Comparison of ENCODE assay signal across 8 mouse cellular contexts in the genomic region with DNA sequence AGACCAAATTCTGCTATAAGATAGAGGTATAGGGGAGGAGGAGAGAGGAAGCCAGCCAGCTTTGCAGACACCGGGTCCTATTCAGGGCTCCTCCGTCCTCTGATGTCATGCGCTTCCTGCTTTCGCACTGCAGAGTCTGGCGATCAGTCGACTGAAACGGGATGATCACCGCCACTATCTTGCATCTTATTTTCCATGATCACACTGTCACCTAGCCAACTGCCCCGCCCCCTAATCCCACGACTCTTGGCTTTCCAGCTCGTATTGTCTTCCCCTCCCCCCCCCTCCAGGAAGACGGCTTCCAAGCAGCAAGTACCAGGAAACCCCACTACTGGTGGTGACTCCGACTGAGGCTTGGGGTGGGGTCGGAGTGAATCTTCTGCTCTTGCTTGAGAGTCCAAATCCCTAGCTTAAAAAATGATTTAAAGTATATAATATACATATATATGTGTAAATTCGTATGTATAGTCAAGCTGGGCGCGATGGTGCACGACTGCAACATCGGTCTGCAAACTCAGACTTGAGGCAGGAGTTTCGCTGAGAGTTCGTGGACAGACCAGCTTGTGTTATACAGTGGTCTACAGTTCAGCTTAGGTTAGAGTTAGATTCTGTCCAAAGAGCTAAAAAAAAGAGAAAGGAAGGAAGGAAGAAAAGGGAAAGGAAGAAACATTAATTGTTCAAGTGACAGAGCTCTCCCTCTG.
DNase-seq lines count a peak whose midpoint lies in the region; ATAC-seq and TF ChIP-seq lines count a peak whose summit lies in the region.

No protein-coding gene starts in this region.

- H3K4me2 ChIP-seq in forebrain, embryonic 12.5 days = peak overlapping the region; percentile 88
- H3K4me2 ChIP-seq in heart, postnatal 0 days (ENCODE audit: low read depth, low read length) = peak overlapping the region; percentile 91
- peak overlapping the region; percentile 71 for H3K4me2 ChIP-seq in lung, embryonic 14.5 days
- peak overlapping the region; percentile 96 for H3K4me2 ChIP-seq in neural tube, embryonic 15.5 days

- TF ChIP-seq EP300 in heart, postnatal 0 days (IDR thresholded peaks at IDR 0.05; ENCODE audit: low read depth) = no peak

- no peaks in the 10 kb centered on the region for H3K36me3 ChIP-seq in E14TG2a.4 (ENCODE audit: insufficient read depth, low read length)
- no peaks in the 10 kb centered on the region for H3K36me3 ChIP-seq in forebrain, embryonic 12.5 days (replicated peaks)
- H3K36me3 ChIP-seq in heart, postnatal 0 days (replicated peaks; ENCODE audit: control insufficient read depth, insufficient read depth, low read length) = no peaks in the 10 kb centered on the region
- H3K36me3 ChIP-seq in lung, embryonic 14.5 days (ENCODE audit: insufficient read depth) = no peaks in the 10 kb centered on the region
- no peaks in the 10 kb centered on the region for H3K36me3 ChIP-seq in neural tube, embryonic 15.5 days

- ATAC-seq in forebrain, embryonic 12.5 days (ENCODE audit: low FRiP score) = peak; percentile 49
- ATAC-seq in heart, postnatal 0 days (ENCODE audit: insufficient read depth, low read depth) = peak; percentile 22
- peak; percentile 41 for ATAC-seq in lung, embryonic 14.5 days (ENCODE audit: insufficient read depth)
- ATAC-seq in neural tube, embryonic 15.5 days (ENCODE audit: low FRiP score) = peak; percentile 43

- TF ChIP-seq CTCF in E14TG2a.4 (conservative IDR thresholded peaks at IDR 0.05; ENCODE audit: low read length) = no peak
- TF ChIP-seq CTCF in heart, postnatal 0 days (IDR thresholded peaks at IDR 0.05; ENCODE audit: low read depth) = no peak
- no peak for TF ChIP-seq CTCF in lung, embryonic 14.5 days (IDR thresholded peaks at IDR 0.05; ENCODE audit: low read depth)

- WGBS in forebrain, embryonic 12.5 days = under 1% methylated on average over 21 of the region's 21 CpGs
- under 1% methylated on average over 21 of the region's 21 CpGs for WGBS in heart, postnatal 0 days
- 1% methylated on average over 21 of the region's 21 CpGs for WGBS in lung, embryonic 14.5 days
- WGBS in neural tube, embryonic 15.5 days = under 1% methylated on average over 21 of the region's 21 CpGs

- H3K9ac ChIP-seq in forebrain, embryonic 12.5 days = peak overlapping the region; percentile 58
- peak overlapping the region; percentile 63 for H3K9ac ChIP-seq in heart, postnatal 0 days (replicated peaks; ENCODE audit: low read depth, low read length)
- H3K9ac ChIP-seq in lung, embryonic 14.5 days = peak overlapping the region; percentile 55
- peak overlapping the region; percentile 51 for H3K9ac ChIP-seq in neural tube, embryonic 15.5 days (replicated peaks)

- H3K27ac ChIP-seq in forebrain, embryonic 12.5 days = peak overlapping the region; percentile 65; the same call in 1 of the 2 replicates
- H3K27ac ChIP-seq in heart, postnatal 0 days (ENCODE audit: low read depth) = peak overlapping the region; percentile 92
- H3K27ac ChIP-seq in lung, embryonic 14.5 days (ENCODE audit: low read depth) = peak overlapping the region; percentile 93
- peak overlapping the region; percentile 87 for H3K27ac ChIP-seq in neural tube, embryonic 15.5 days (replicated peaks)

- H3K4me3 ChIP-seq in E14TG2a.4 (replicated peaks; ENCODE audit: low read length) = peak overlapping the region; percentile 74
- peak overlapping the region; percentile 45 for H3K4me3 ChIP-seq in forebrain, embryonic 12.5 days (replicated peaks)
- H3K4me3 ChIP-seq in heart, postnatal 0 days (ENCODE audit: low read depth, low read length) = peak overlapping the region; percentile 52
- peak overlapping the region; percentile 41 for H3K4me3 ChIP-seq in lung, embryonic 14.5 days (ENCODE audit: low read depth, low read length)
- H3K4me3 ChIP-seq in neural tube, embryonic 15.5 days (replicated peaks) = peak overlapping the region; percentile 55

- peak; percentile 24 for DNase-seq in brain, embryonic 18.5 days (ENCODE audit: low read depth, low spot score)
- DNase-seq in heart, postnatal 0 days (ENCODE audit: low spot score) = peak; percentile 75
- DNase-seq in kidney, postnatal 25 days = peak; percentile 88 to 91
- peak; percentile 81 for DNase-seq in lung, embryonic 14.5 days
- peak; percentile 81 for DNase-seq in thymus, postnatal 0 days (ENCODE audit: low spot score)

- no peaks in the 10 kb centered on the region for H3K9me3 ChIP-seq in E14TG2a.4 (ENCODE audit: low read length)
- no peaks in the 10 kb centered on the region for H3K9me3 ChIP-seq in forebrain, embryonic 12.5 days
- H3K9me3 ChIP-seq in heart, postnatal 0 days (replicated peaks; ENCODE audit: control insufficient read depth, low read length) = no peaks in the 10 kb centered on the region
- no peaks in the 10 kb centered on the region for H3K9me3 ChIP-seq in lung, embryonic 14.5 days (ENCODE audit: low read depth, low read length)
- no peaks in the 10 kb centered on the region for H3K9me3 ChIP-seq in neural tube, embryonic 15.5 days (replicated peaks)

- H3K27me3 ChIP-seq in E14TG2a.4 (ENCODE audit: insufficient read depth, low read length) = peaks cover 17% of the 10 kb centered on the region
- peaks cover 27% of the 10 kb centered on the region for H3K27me3 ChIP-seq in forebrain, embryonic 12.5 days
- no peaks in the 10 kb centered on the region; the same call in none of the 2 replicates for H3K27me3 ChIP-seq in heart, postnatal 0 days (ENCODE audit: control insufficient read depth, insufficient read depth, low read length)
- 0 out of 2 replicates have a peak, but pooled peaks cover 6% of the 10 kb centered on the region for H3K27me3 ChIP-seq in lung, embryonic 14.5 days (ENCODE audit: insufficient read depth, low read length)
- no peaks in the 10 kb centered on the region; the same call in 1 of the 2 replicates for H3K27me3 ChIP-seq in neural tube, embryonic 15.5 days (replicated peaks)

- H3K4me1 ChIP-seq in E14TG2a.4 (replicated peaks; ENCODE audit: low read depth, low read length) = peaks cover 36% of the 10 kb centered on the region
- H3K4me1 ChIP-seq in forebrain, embryonic 12.5 days = no peaks in the 10 kb centered on the region
- 0 out of 2 replicates have a peak, but pooled peaks cover 6% of the 10 kb centered on the region for H3K4me1 ChIP-seq in heart, postnatal 0 days (ENCODE audit: control insufficient read depth, insufficient read depth)
- peaks cover 9% of the 10 kb centered on the region for H3K4me1 ChIP-seq in lung, embryonic 14.5 days (ENCODE audit: insufficient read depth)
- H3K4me1 ChIP-seq in neural tube, embryonic 15.5 days = 0 out of 2 replicates have a peak, but pooled peaks cover 11% of the 10 kb centered on the region

Comparison
In these comparisons a context has a peak if more than half of its experiments do, and no peak if none do; other contexts are left out.
1. Peak in every context shown above with its lines: DNase-seq, ATAC-seq, H3K4me3 ChIP-seq and H3K27ac ChIP-seq.
2. DNase-seq: peak in every context shown above with its lines; median percentile 90 in kidney, postnatal 25 days; 81 in lung, embryonic 14.5 days; 81 in thymus, postnatal 0 days; 75 in heart, postnatal 0 days; 24 in brain, embryonic 18.5 days.